Mouse (Mus musculus) monocyte, adult 59 days (primary cell): ENCODE data around the gene Gdf5. TPM values are rescaled to one million over a fixed set of nuclear protein-coding genes. Genes with fewer than 3 reads are reported as not detected.

Experiments
- total RNA-seq, 2 experiments: library from RNA; stranded (reverse); gene quantifications; one replicate each; pipeline ENCODE4 v1.2.4; 2023

Gdf5 gene
- total RNA-seq, result not detected

DNA sequence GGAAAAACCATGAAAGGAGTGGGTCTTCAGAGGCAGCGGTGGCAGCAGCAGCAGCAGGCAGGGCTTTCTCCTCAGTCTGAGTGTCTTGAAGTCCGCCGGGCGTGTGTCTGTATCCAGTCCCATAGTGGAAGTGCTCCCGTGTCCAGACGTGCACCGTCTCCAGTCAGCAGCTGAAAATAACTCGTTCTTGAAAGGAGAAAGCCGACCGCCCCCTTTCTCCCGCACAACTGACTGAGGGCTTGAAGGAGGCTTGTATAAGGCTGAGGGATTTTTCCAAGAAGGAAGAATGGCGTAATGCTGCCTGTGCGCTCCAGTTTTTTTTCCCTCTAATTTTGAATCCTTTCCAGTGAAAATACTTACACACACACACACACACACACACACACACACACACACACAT, at the start of gene Gdf5:
Gene Gdf5, minus strand, starts transcription at position 244 of the 400 bp plus-strand sequence.

DNA sequence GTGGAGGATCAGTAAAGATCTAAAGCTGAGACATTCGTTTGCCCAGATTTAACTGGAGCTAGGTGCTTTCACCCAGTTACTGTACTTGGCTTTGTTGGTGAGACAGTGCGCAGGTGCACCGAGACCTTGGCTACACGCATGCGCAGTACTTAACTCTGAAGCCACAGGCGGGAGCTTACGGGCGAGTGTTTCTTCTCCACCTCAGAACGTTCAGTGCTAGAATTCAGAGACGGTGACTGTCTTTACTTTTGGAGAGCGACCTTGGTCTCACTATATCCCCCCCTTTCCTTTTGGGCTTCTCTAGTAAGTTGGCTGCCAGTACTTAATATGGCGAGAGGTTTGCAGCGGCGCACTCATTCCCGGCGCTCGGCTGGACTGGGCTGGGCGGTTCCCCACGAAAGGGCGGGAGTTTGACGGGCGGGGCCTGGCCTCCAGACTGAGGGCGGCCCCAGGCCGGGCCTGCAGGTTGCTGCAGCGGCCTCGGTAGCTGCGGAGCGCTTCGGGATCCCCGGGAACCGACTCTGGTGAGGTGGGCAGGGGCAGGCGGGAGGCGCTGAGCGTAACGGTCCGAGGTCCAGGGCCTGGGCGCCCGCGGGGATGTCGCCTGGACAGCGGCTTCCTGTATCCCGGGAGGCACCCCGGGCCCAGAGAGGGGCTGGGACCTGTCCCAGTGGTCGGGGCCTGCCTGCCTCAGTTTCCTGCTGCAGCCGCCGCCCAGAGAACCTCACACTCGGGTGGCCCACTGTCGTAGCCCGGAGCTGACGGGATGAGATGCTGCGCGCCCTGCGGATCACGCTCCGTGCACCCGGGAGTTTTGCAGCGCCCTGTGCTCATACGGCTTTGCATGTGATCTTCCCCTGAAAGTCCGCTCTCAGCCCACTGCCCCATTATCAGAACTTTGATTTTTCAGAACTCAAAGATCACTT, 11.2 kb upstream of the Gdf5 start, which contains the start of gene Cep250:
Gene Cep250, plus strand, starts transcription at position 325 of the 926 bp plus-strand sequence.

DNA sequence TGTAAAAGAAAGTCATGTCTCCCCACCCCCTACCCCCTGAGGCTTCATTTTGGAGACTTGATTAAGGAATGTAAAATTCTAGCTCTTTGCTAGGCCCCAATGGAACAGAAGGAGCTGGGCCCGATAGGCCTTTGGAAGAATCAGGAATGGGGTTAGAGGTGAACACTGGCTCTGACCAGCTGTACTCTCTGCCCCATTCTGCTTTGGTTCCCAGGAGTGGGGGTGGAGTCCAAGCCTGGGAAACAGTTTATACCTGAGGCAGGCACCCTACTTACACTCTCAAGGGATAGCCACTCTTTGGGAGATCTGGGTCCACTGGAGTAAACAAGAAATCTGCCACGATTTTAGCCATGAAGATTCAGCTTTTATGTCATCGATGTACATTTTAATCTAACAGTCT, 4.5 kb downstream of the Gdf5 start, which contains the start of gene Gm15557:
Gene Gm15557, plus strand, starts transcription at position 48 of the 400 bp plus-strand sequence.

DNA sequence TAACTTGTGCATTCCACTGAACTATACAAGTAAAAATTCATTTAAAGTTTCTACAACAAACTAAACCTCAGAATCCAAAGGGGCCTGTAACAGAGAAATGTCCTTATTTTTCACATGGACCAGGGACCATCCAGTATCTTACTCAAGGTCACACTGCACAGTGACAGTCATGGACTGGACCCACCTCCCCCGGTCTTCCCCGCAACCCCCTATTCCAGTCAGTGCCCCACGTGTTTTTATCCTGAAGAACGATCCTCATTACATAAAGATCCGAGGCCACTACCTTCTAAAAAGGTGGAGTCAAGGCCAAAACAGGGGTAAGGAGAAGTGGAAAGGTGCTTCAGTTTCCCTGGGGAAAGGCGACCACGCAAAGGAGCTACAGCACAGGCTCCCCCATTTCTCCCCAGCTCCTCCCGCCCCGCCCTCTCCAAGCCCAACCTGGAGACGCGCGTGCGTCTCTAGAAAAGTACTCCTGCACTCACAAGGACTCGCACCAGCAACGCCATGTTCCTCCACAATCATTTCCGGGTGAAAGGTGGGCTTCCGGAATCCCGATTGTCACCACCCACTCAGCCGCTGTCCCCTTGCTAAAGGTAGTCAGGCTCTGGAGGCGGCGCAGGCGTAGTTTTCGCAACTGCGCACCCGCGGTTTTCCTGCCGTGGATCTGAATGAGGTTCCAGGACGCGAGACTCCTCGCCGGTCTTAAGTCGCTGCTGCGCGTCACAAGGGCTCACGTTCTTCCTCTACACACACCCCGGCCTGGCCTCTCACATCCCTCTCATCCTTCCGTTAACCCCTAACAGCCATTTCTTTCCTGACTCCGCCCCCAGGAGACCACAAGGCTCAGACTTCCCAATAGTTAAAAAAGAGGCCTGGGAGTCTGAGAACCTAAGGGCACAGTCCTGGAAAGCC, 15.4 kb downstream of the Gdf5 start, which contains the start of gene Uqcc1:
Gene Uqcc1, minus strand, starts transcription at position 780 of the 912 bp plus-strand sequence.

Other genes starting within 250 kb of the Gdf5 start
- gene Edem2, start 215.9 kb downstream of the Gdf5 start, total RNA-seq, result 10 to 100 TPM; 46.1 to 49.8 TPM
- not detected for gene Gm17581, start 209.5 kb downstream of the Gdf5 start, total RNA-seq
- gene Procr, start 194.2 kb downstream of the Gdf5 start, total RNA-seq, result 1 to 10 TPM; 2.0 to 2.3 TPM
- not detected for gene Mmp24, start 170.0 kb downstream of the Gdf5 start, total RNA-seq
- 10 to 100 TPM; 16.6 to 19.8 TPM for gene BC029722, start 125.9 kb downstream of the Gdf5 start, total RNA-seq
- gene Eif6, start 118.4 kb downstream of the Gdf5 start, total RNA-seq, result 100 to 1,000 TPM; 105 to 131 TPM
- gene Fam83c, start 110.5 kb downstream of the Gdf5 start, total RNA-seq, result not detected
- gene Uqcc1, start 15.1 kb downstream of the Gdf5 start, total RNA-seq, result 10 to 100 TPM; 19.4 to 29.6 TPM
- not detected for gene Gm15557, start 4.6 kb downstream of the Gdf5 start, total RNA-seq
- gene Cep250, start 11.1 kb upstream of the Gdf5 start, total RNA-seq, result 10 to 100 TPM; 52.9 to 56.1 TPM
- gene 6430550D23Rik, start 62.6 kb upstream of the Gdf5 start, total RNA-seq, result 1 to 10 TPM in 1 of 2 experiments, under 1 TPM in 1; 0.49 to 3.8 TPM
- gene Ergic3, start 62.7 kb upstream of the Gdf5 start, total RNA-seq, result 100 to 1,000 TPM; 100 to 112 TPM
- gene Fer1l4, start 107.6 kb upstream of the Gdf5 start, total RNA-seq, result not detected
- gene Spag4, start 119.8 kb upstream of the Gdf5 start, total RNA-seq, result 1 to 10 TPM in 1 of 2 experiments, under 1 TPM in 1; 0.55 to 1.2 TPM
- 10 to 100 TPM; 63.3 to 70.1 TPM for gene Cpne1, start 166.6 kb upstream of the Gdf5 start, total RNA-seq
- gene Rbm12, start 166.6 kb upstream of the Gdf5 start, total RNA-seq, result 10 to 100 TPM; 23.0 to 27.6 TPM
- gene Gm28036, start 181.7 kb upstream of the Gdf5 start, total RNA-seq, result 10 to 100 TPM; 15.0 to 27.7 TPM
- gene Romo1, start 198.7 kb upstream of the Gdf5 start, total RNA-seq, result 10 to 100 TPM; 46.2 to 68.7 TPM
- gene Nfs1, start 198.8 kb upstream of the Gdf5 start, total RNA-seq, result 10 to 100 TPM; 26.0 to 29.9 TPM
- 1,000 to 10,000 TPM; 1,343 to 1,424 TPM for gene Rbm39, start 234.9 kb upstream of the Gdf5 start, total RNA-seq